Mouse (Mus musculus) stomach, postnatal 0 days (tissue): ENCODE data around the gene Ttc23.

Source experiments
- CTCF ChIP-seq: IDR thresholded peaks from 2 replicates; pipeline ENCODE4 v1.5.1; 2016; ENCODE audit warnings: antibody characterized with exemption, low read depth, mild to moderate bottlenecking, moderate library complexity
- EP300 ChIP-seq: optimal IDR thresholded peaks from 2 replicates; pipeline ENCODE3; 2016; ENCODE audit warnings: antibody characterized with exemption

DNA sequence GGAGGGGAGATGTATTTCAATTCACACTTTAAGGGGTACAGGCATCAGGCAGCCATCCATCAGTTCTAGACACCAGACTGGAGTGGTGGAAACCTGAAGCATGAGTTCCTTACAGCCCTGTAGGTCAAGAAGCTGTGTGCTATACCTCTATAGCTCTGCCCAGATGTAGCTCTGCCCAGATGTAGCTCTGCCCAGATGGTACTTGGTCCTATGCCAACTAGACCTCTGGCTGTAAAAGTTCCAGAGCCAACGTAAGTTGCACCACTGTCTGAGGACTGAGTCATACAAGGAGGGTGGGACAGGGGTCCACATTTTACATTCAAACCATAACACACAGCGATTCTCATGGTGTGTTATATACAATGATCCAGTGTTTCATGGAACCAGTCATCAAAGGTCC, 140.7 kb downstream of the Ttc23 start:
- TF ChIP-seq CTCF (no peak), EP300 (no peak)
